Comparison of ENCODE assay signal across 21 mouse cellular contexts in the genomic region with DNA sequence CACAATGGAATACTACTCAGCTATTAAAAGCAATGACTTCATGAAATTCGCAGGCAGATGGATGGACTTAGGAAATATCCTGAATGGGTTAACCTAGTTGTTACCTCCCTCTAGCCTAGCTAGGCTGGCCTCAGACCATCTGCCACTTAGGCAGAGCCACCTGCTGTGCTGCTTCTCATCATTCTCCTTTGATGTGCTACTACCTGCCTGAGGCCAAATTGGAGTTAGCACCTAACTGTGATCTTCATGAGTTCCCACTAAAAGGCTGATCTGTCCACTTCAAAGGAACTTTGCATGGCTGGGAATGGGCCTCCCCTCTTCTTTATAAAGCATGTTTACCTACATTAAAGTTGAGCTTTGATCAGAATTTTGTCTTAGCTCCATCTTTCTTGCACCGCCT. TPM values are rescaled to one million over a fixed set of nuclear protein-coding genes. Genes with fewer than 3 reads are reported as not detected.
DNase-seq lines count a peak whose midpoint lies in the region; TF ChIP-seq lines count a peak whose summit lies in the region.
"Had no signal": no experiment of that assay in that cellular context is flagged by ENCODE, and none has a peak within 500 bp of the region (broad histone marks: within the 10 kb centered on the region; RNA-seq: fewer than 3 reads in every experiment).

No protein-coding gene starts in this region.

- DNase-seq in ES-CJ7 (ENCODE audit: low read depth, low spot score) (peak; percentile 44), ES-E14 (ENCODE audit: low read depth, low spot score) (peak; percentile 57), ZHBTc4 (ENCODE audit: low read depth, low spot score) (peak; percentile 86)
- no peak for DNase-seq in heart, adult 8-10 months (ENCODE audit: low spot score)
- no peak for DNase-seq in ovary, postnatal 14 days (ENCODE audit: low spot score)
- no peak for DNase-seq in frontal cortex, postnatal 25 days (ENCODE audit: low spot score in 2 of 2)
- DNase-seq: adrenal gland, adult 2 months; adrenal gland, adult 8-10 months; adrenal gland, postnatal 10 days; adrenal gland, postnatal 14 days; adrenal gland, postnatal 25 days; adrenal gland, postnatal 36 days; B cell, adult 2 months; cerebellum, adult 11 months; cerebellum, adult 11-12 months; cerebellum, adult 18-20 months; cerebellum, adult 8-10 months; cerebellum, adult 9-10 months had no signal

- no peak overlapping the region for H3K4me3 ChIP-seq in ES-E14 (ENCODE audit: insufficient read depth in 1 of 2, low read depth in 1 of 2, low read length in 2 of 2, poor library complexity in 1 of 2, severe bottlenecking in 1 of 2)

- peaks cover 4 to 9% of the 10 kb centered on the region in 2 experiments for H3K4me1 ChIP-seq in ES-E14 (ENCODE audit: control insufficient read depth in 2 of 2, insufficient read depth in 2 of 2, low read length in 2 of 2, poor library complexity in 1 of 2)

- H3K9me3 ChIP-seq in ES-E14 (ENCODE audit: control insufficient read depth, insufficient read depth, low read depth, low read length) = no peaks in the 10 kb centered on the region
- H3K9me3 ChIP-seq: G1E had no signal

- no peak overlapping the region for H3K9ac ChIP-seq in ES-E14 (ENCODE audit: insufficient read depth, low read depth, low read length, poor library complexity, severe bottlenecking)

- H3K36me3 ChIP-seq in ES-E14 (ENCODE audit: control insufficient read depth, insufficient read depth, low read length, poor library complexity, severe bottlenecking) = no peaks in the 10 kb centered on the region
- H3K36me3 ChIP-seq: G1E had no signal

- in situ Hi-C loops in ES-E14 (cut with MboI; ENCODE audit: low sequenced_read_pairs in 2 of 2, unreplicated experiment in 2 of 2) = no loop called here

- no peak overlapping the region for H3K27ac ChIP-seq in ES-E14 (ENCODE audit: insufficient read depth, low read depth, low read length, poor library complexity, severe bottlenecking)

TF ChIP-seq in ES-E14, 5 proteins besides CTCF, POLR2A, EP300 and RAD21:
- no peak for TF ChIP-seq ZNF384 (IDR thresholded peaks at IDR 0.05; ENCODE audit: low read depth, low read length)
- TF ChIP-seq HCFC1 (IDR thresholded peaks at IDR 0.05; ENCODE audit: borderline replicate concordance, insufficient read depth, low read length) = no peak
- no peak for TF ChIP-seq MAFK (IDR thresholded peaks at IDR 0.05; ENCODE audit: insufficient read depth, low read depth, low read length)
- TF ChIP-seq CHD2 (IDR thresholded peaks at IDR 0.05; ENCODE audit: low read depth, low read length) = no peak
- TF ChIP-seq ZC3H11A (IDR thresholded peaks at IDR 0.05; ENCODE audit: borderline replicate concordance, low read depth, low read length) = no peak
TF ChIP-seq in ES-E14: peak in this region for 0.

RNA-seq across cellular contexts. Expression of gene Gucy1a2, which starts 11.5 kb away (rescaled TPM):
- 2.9 and 3.7 TPM in 2 replicates for total RNA-seq in ES-E14 (2012; rRNA removed)
- total RNA-seq in heart, adult 8-10 months (2022) = 10 to 100 TPM in 1 of 4 experiments, 1 to 10 TPM in 3; 7.9 to 10.4 (median 9.1) TPM
- total RNA-seq: CH12.LX, MEL had no signal

Comparison
In these comparisons a context has a peak if more than half of its experiments do, and no peak if none do; other contexts are left out.
1. DNase-seq: peak in ES-CJ7 (single experiment), ES-E14 (single experiment) and ZHBTc4 (single experiment); none in heart, adult 8-10 months (single experiment), ovary, postnatal 14 days (single experiment) and frontal cortex, postnatal 25 days (0 of 2).